Mouse (Mus musculus): Measurements from ENCODE around the gene Fsip2.

- TF ChIP-seq CTCF (IDR thresholded peaks at IDR 0.05; ENCODE audit: low read depth) (no peak), EP300 (optimal IDR thresholded peaks at IDR 0.05) (no peak)
These were observed at the start of gene Fsip2 for GRCm38 (mm10) chr2:82943472-82943871.
